Mouse (Mus musculus) ovary, postnatal 14 days (tissue): ENCODE data around the gene March5.
"Not testable (repeated sequence)": the region's sequence is repeated elsewhere in the genome, so short reads cannot be mapped to it uniquely, and the experiment has no call there.

Experiments
- DNase-seq: peaks from one replicate; pipeline ENCODE4 v3.0.0; 2022; ENCODE audit warnings: low spot score

March5 gene

DNA sequence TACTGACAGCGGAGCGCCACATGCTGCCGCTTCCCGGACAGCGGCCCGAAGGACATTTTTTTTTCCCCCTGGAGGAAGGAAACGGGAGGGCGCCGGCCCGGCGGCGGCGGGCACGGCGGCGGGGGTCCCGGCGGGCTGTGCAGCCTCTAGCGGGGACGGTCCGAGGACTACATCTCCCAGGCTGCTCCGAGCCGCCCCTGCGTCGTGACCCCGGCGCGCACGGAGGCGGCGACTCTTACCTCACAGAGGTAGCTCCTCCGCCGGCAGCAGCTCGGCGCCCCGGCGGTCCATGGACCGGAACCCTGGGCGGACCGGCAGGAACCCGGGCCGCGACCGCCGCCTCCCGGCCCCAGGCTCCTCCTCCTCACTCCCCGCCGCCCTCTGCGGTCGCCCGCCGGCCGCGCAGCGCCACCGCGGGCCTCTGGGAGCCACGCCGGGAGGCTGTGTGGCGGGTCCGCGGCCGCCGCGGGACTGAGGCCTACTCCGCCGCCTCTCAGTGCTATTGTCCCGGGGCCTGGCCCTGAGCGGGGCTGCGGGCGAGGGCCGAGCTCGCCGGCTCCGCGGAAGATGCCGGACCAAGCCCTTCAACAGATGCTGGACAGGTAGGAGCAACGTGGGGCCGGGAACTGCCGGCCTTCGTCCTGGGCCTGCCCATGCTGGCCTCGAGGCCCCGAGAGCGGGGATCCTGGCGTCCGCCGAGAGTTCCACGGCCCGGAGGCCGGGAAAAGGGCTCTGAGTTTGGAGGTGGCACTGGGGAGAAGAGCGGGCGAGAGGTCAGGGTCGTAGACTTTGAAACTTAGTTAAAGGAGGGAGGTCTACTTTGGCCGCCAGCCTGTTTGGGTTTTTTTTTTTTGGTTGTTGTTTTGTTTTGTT, at the start of gene March5:
Gene March5, plus strand, starts transcription at position 241 of the 873 bp plus-strand sequence.
- DNase-seq = peak; percentile 75

DNA sequence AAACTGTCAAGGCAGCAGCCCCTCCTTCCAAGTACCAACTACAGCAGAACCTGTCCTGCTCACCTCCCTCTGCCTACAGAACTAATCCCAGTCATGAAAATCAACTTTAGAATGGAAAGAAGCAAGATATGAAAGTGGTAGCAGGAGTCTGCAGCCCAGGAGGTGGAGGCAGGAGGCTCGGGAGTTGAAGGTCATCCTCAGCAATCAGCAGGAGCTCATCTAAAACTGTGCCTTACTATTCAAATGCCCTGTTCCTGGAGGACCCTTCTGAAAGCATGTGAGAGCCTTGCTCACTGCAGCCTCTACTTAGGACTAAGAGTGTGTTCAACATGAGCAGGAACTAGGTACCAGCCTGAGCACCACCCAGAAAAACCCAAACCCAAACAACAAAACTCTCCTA, 35.2 kb upstream of the March5 start:
- no peak for DNase-seq

GRCm38 (mm10) chr19:37172566-37173130, 34.7 kb upstream of the March5 start:
- no peak for DNase-seq

DNA sequence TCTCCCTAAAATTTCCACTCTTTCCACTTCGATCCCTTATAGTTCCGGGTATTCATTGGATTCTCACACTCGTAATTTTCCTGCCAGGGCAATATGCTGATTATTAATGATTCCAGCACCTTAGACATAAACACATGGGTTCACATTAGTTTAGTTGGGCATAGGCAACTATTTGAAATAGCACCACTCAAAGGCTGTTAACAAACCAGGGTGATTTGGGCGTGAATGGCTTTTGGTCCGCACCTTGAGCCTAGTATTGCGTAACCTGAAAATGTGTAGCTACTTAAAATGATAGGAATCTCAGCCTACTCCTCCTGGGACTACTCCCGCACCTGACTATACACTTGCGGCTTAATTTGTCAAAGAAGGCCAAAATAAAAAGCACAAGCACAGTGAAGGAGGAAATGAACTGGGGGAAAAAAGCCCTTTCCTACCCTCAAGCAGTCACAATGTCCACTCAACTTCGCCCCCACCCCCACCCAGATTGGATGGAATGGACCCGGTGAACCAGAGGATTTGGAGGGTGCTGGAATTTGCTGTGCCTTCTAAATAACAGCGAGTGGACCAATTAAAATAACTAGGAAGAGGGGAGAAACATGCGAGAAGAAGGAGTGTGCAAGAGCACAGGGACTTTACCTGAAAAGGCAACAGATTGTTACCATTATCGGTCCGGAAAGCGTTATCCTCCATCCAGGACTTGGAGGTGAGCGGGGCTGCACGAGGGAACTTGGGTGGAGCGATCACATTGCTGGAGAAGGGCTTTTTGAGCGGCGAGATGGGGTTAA, 33.8 kb upstream of the March5 start:
- no peak for DNase-seq

- peak; percentile 51 for DNase-seq
Observed at GRCm38 (mm10) chr19:37174116-37174715, 33.1 kb upstream of the March5 start.

GRCm38 (mm10) chr19:37174716-37175435, 32.5 kb upstream of the March5 start:
- DNase-seq = peak; percentile 29

- peak; percentile 20 for DNase-seq
Observed at GRCm38 (mm10) chr19:37175436-37175805, 31.9 kb upstream of the March5 start.

- no peak for DNase-seq
Observed at GRCm38 (mm10) chr19:37175919-37176318, 31.4 kb upstream of the March5 start.

DNA sequence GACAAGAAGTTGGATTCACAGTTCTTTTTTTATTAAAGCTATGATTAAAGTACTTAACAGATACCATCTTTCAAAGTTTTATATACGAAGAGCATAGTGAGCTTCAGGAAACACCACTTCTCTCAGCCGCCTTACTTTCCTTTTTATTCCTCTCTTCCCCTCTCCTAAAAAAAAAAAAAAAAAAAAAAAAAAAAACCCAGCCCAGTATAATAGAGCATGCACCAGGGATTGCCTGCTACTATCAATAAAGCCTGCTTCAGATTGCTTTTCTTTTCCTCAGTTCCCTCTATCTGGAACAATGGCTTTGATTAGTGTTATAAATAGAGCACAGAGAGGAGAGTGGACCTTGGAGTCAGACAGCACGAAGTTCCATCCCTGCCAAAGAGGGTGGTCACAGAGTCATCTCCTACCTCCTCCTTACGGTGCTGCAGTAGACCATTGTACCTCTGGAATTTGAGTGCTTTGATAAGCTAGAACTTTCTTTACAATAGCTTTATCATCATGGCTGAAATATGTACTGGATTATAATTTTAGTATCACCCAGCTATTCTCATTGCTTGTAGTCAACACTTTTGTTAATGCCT, 30.4 kb upstream of the March5 start:
- DNase-seq = no peak

DNA sequence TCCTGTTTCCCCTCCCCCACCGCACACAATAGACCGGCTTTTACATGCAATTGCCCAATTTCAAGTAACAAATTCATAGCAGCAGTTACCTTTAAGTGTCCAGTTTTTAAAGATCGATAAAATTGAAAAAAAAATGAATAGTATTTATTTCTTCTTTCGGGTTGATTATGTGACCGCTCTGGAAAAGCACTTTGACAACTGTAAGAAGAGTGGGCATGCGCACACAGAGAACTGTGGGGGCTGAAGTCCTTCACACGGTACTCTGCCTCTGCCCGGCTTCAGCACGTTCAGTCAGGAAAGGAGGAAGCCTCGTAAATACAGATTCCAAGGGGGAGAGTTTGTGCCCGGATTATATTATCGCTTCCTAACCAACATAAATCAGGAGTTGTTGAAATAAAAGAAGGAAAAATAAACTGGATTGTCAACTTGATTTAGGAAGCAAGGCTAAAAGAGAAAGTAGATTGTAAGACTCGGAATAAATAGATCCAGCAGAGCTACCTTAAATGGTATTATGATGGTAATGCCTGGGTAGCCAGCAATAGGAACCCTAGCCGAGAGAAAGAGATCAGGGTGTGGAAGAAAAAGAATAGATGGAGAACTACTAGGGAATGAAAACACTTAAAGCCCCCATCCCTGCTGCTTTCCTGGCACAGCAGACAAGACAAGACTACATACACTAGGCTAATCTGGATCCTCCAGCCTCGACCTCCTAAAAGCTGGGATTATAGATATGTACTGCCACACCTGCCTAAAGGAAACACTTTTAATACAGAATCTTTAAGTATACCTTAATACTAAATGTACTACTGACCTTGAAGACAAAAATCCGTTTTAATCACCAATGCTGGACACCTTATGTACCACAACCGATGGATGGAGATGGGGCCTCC, 29.3 kb upstream of the March5 start:
- DNase-seq = peak; percentile 28

DNA sequence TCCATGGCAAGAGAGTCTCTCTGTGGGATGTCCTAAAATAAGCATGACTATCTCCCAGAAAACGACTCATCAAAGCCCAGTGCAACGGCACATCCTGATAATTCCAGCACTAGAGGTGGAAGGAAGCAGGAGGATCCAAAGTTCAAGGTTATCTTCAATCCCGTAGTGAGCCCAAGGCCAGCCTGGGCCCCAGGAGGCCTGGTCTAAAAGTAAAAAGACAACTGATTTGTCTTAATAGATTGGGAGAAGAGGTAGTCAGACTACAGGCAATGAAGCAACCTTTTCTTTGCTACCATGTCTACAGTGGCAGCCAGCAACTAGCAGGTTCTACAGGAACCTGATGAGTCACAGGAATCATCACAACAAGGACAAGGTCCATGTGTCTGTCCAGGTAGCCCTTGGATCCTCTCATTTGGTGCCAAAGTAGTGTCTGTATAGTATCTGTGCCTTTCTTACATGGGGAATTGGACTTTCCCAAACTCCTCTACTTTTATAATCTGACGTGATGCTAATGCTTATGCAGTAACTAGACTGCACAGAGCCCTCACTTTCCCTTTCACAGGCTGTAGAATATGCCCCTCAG, 18.9 kb upstream of the March5 start:
- no peak for DNase-seq

GRCm38 (mm10) chr19:37192475-37193058, 14.8 kb upstream of the March5 start:
- DNase-seq = no peak

DNA sequence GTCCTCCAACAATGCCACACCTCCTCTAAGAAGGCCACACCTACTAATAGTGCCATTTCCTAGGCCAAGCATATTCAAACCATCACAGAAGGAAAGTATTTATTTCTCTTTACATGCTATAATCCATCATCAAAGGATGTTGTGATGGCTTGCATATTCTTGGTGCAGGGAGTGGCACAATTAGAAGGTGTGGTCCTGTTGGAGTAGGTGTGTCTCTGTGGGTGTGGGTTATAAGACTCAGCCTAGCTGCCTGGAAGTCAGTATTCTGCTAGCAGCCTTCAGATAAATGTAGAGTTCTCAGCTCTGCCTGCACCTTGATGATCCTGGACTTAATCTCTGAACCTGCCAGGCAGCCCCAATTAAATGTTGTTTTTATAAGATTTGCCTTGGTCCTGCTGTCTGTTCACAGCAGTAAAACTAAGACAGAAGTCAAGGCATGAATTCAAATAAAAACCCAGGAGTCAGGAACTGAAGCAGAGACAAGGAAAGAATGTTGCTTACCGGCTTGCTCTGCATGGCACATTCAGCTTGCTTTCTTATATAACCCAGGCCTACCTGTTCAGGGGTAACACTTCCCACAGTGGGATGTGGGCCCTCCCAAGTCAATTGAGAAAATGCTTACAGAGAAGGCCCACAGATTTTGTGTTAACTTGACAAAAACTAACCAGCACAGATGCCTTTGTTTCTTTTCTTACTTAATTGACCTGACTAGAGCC, 9.0 kb upstream of the March5 start:
- DNase-seq = no peak

DNA sequence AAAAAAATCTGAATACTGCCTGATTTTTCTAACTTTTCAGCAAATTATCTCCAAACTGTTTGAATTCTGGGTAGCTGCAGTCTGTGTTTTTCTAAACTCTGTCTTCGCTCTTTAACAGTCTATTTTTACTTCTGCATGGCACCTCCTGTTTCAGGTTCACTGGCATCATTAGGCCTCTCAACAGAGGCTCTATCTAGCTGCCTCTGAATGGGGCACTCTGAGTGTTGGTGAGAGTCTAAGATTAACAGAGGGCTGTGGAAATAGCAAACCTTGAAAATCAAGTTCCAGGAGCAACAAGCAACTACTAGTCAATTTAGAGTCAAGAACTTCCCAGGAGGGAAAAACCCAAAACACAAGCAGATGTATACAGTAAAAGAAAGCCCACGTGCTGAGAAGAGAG, 7.5 kb upstream of the March5 start:
- no peak for DNase-seq

- DNase-seq = no peak
Observed at GRCm38 (mm10) chr19:37203371-37203770, 4.0 kb upstream of the March5 start.

GRCm38 (mm10) chr19:37205155-37205554, 2.2 kb upstream of the March5 start:
- DNase-seq = not testable (repeated sequence)

- peak; percentile 20 for DNase-seq
Observed at GRCm38 (mm10) chr19:37206641-37207302, 571 bp upstream of the March5 start.

GRCm38 (mm10) chr19:37208176-37208755, 923 bp downstream of the March5 start, which contains the start of gene Cpeb3:
Cpeb3 (minus strand) TSS chr19:37208601.
- DNase-seq = peak; percentile 19
